Mouse (Mus musculus) forelimb bud, embryonic 11.5 days (tissue): ENCODE results near the gene R3hdm2.

Experiments used
- DNase-seq: peaks from one replicate; pipeline ENCODE4 v3.0.0-alpha.2; 2012; ENCODE audit warnings: low read depth, low spot score

Gene R3hdm2

DNA sequence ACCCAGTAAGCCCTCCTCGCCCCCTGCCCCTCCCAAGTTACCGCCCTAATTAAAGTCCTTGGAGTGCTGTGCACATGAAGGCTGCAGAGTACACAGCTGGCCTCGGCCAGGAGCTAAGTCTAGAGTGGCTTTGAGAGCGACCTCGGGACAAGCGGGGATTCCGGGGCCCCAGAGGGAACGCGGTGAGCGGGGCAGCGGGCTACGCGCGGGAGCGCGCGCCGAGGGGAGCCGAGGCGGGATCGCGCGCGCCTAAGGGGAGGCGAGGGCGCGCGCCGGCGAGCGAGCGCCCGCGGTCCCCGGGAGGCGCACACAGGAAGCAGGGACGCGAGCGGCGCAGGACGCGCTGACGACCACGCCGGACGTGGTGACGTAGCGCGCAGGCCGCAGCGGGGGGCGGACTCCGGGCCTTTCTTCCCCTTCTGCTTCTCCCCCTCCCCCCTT, at the start of gene R3hdm2:
TSS of gene R3hdm2 (plus strand) at position 77 of the 441 bp plus-strand sequence.
- peak; percentile 96 for DNase-seq

DNA sequence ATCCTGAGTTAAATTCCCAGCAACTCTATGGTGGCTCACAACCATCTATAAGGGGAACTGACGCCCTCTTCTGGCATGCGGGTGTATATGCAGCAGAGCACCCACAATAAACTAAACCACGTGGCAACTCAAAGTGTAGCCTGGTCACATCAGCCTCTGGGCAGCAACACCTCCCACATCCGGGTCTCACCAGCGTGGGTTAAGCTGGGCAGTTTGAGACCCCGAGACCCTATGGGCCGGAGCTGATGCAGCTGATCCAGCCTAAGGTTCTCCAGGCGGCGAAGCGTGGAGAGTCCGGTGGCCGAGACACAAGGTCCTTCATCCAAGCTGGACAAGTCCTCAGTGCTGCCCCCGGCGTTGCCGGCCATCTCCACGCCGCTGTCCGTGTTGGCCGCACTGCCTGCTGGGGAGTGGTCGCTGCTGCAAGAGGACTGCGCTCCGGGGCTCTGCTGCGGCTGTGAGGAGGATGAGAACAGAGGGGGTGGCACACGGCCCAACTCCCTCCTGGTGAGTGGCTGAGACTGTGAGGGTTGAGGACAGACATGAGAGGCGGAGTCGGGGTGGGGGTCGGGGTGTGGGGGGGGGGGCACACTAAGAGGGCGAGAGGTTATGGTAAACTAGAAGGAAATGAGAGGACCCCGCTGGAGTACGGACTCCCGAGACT, 47.8 kb upstream of the R3hdm2 start:
- DNase-seq: no peak

DNA sequence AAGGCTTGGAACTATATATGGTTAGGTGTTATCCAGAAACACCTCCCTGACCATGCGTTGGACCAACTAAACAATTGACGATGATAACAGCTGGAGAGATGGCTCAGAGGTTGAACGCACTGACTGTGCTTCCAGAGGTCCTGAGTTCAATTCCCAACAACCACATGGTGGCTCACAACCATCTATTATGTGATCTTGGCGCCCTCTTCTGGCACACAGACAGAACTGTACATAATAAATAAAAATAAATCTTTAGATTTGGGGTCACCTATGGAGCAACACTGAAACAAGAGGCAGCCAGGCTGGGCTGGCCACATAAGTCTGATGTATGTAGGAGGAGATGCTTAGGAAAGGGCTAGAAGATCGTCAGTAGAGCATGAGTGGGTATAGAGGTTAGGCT, 47.0 kb upstream of the R3hdm2 start:
- no peak for DNase-seq

DNA sequence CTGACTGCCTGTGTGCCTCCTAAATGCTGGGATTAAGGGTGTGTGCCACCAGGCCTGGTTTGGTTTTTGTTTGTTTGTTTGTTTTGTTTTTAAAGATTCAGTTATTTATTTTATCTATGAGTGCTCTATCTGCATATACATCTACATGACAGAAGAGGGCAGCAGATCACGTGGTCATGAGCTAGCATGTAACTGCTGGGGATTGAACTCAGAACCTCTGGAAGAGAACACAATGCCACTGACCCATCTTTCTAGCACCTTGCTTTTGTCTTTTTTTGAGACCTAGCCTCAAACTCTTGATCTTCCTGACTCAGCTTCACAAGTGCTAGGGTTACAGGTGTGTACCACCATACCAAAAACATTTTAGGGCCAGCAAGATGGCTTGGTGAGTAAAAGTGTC, 44.9 kb upstream of the R3hdm2 start:
- no peak for DNase-seq

DNA sequence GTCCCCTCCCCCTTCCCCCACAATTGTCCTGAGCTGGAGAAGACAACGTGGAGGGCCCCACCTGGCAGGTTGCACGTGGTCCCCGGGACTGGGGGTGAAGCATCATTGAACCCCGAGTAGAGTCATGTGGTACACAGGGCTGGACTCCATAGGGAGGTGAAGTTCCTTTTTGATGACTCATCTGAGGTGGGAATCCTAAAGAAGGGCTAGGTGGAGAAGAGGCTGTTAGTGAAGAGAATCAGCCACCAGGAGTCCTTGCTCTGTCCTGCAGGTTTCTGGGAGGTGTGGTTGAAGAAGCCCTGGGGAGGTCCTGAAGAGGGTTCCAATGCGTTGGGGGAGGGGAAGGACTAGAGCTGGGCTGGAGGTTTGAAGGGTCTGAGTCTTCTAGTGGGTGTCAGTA, 43.2 kb upstream of the R3hdm2 start:
- DNase-seq: no peak

DNA sequence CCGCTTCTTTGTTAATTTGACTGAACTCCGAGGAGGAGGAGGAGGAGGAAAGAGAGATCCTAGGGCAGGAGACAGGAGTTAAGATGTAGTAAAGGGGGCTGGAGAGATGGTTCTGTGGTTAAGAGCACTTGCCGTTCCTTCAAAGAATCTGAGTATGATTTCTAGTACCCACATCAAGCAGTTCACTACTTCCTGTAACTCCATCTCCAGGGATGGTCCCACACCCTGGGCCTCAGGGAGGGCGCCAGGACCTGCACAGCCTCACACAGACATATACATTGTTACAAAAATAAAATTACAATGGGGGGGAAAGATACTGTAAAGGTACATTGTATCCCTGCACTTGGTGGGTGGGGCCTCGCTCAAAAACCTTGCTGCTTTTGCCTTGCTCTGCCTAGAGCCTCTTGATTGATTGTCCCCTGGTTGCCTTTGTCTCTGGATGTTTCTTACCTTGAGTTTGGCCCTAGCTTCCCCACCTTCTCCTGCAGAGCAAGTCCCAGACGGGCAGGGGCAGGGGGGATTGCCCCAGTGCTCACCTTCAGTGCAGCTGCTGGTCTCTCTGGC, 42.5 kb upstream of the R3hdm2 start:
- no peak for DNase-seq

DNA sequence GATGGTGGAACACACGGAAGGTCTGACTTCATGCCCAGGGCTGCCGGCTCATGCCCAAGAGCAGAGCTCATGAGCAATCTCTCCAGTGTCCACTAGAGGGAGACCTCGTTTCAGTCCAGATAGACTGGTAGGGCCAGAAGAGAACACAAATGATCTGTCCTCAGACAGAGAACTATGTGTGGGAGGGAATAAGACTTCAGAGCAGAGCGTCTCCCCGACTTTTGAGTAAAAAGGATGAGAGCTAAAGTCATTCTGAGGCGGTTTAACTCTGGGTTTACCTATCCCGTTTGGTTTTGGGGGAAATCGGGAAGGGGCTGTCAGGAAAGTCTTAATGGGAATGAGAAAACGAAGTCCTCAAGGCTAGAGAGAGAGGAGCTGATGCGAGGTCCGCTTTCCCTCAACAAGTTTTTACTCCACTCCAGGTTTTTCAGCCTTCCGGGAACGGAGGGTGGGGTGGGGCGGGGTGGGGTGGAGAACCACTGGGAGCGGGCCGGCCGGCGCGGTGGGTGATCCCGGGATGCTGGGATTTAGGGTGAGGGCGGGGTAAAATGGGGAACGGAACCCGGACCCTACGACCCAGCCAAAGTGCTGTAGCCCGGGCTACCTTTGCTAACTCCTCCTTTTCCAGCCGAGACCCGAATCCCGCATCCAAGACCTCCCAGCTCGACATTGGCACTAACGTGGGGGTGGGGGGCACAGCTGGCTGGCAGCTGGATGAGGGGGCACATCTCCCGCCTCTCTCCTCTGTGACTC, 41.0 kb upstream of the R3hdm2 start:
- peak; percentile 93 for DNase-seq

DNA sequence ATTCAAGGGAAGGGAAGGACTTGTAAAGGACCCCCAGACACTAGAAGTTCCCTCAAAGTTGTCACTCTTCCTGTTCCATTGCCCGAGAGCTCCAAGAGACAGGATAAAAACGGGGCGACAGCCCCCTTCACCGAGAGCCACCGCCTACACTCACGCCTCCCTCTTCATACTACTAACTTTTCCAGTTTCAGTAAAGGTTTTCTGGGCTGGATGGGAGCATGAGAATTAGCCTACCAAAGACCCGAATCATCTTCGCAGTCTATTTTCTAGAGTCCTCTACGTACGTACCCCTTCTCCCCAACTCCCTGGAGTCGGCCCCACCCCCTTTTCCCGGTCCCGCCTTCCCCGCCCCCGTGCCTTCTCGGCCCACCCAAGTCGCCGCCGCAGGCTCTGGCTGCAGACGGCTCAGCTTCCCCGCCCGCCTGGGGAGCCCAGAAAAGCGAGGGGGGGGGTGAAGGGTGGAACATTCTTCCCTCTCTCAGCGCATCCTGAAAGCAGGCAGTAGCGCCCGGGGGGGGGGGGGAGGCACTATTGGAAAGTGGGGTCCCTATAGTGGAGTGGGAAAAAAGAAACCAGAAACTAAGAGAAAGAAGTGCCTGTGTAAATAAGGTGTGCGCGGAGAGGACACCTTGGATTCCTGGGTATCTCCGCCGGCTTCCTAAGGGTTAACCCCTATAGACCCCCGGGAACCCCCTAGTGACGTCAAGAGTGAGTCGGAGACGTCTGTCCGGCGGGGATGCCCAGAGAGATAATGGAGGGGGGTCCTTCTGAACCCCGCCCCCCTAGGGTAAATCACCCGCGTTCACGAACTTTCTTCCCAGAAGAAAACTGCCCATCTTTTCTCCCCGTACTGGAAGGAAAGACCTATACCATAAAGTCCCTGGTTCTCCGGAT, 40.2 kb upstream of the R3hdm2 start:
- DNase-seq: peak; percentile 77

DNA sequence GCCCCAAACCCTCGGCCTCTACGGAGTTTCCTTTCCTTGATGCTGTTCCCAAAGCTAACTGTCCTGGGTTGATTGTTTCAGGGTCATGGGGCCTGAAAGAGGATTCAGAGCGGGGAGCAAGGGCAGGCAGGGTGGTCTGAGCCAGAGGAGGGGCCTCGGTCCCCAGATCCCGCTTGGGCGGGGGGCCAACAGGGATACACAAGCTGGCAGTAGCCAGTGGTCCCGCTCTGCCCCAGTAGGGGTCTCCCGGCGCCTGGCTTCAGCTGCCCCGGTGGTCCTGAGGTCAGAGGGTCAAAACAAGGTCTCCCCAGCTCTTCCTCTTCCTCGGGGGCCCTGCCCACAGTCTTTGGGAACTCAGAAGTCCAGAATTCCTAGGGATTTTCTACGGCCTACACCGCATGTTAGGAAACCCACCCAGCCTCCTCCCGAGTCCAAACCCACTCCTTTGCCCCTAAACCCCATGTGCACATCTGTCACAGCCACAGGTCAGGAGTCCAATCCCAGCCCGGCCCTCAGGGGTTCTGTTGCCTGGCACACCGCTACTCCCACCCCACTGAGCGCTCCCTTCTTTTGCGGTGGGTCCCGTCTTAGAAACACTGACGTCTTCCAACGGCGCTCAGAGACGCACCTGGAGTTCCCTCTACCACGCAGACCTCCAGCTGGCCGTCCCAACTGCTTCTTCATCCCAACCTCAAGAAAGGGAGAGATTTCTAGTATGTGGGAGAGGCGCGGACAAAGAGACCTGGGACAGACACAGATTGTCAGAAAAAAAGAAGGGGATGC, 39.4 kb upstream of the R3hdm2 start:
- DNase-seq: peak; percentile 62

DNA sequence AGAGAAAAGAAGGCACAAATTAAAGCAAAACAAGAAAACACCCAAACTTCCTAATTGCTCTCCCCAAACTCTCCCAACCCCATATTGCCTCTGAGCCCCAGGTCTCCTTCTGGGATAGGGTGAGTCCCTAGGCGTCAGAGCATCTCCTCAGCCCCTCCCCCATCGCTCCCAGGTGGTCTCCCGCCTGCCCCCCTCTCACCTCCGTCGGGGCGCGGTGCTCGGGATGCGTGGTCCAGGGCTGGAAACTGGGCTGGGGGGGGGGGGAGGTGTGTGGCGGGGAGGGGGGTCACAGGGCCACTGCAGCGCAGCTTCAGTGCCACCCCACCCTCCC, 38.8 kb upstream of the R3hdm2 start:
- no peak for DNase-seq

DNA sequence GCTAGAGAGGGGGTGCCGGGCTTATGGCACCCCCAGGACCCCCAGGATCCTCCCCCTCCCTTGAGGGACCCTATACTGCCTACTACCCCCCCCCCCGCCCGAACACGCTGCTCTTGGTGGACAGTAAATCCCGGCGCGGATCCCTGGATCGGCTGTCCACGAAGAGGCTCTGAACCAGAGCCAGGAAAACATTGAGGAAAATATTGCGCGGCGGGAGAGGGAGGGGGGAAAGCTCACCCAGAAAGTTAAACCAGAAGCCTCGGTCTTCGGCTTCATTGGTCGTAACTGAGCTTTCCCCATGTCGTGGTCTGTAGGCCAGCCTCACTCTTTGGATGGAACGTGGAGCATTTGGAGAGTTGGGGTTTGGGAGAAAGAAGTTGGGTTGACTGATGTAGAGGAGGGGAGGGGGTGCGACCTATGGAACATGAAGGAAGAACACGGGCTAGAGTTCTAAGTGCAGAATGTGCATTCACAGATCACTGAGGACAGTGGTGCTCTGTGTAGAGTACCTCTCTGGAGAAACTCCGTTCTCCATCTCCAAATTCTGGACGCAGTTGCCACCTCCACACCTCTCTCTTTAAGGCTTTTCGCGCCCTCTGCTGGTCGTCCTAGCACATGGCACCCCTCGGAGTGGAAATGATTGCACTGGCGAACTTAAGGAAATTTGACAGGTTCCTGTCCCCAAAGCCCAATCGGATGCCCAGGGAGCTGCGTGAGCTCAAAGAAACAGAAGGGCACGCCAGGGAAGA, 38.1 kb upstream of the R3hdm2 start, which contains the start of gene Gli1:
TSS of gene Gli1 (minus strand) at position 84 of the 749 bp plus-strand sequence.
- peak; percentile 90 for DNase-seq

DNA sequence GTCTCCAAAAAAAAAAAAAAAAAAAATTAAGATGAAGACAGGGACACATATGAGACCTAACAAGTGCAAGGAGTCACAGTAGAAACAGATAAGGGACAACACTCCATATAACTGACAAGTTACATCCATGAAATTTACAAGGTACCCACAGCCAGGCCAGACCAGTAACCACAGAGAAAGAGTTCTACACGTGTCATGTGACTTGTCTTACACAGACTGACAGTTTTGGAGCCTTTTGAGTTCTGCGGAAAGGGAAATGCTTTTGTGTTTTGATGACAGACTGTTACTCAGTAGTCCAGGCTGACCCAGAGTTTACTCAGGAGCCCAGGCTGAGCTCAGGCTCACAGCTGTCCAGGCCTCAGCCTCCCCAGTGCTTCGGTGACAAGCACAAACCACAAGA, 37.1 kb upstream of the R3hdm2 start:
- no peak for DNase-seq

DNA sequence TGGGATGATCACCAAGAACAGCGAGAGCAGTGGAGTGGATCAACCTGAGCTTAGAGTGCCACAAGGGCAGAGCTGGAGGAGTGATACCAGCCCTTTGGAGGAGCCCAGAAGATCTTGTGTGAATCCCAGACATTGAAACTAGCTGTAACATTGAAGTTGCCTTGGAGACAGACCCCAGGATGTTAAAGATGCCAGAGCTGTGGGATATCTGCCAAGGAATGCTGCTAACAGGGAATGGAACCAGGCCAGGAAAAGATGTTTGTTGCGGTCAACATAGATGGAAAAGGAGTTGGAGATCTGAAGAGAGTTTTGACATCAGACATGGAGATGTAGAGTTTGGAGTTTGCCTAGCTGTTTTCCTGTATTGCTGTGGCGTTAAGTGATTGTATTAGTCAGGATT, 34.0 kb upstream of the R3hdm2 start:
- DNase-seq: no peak

DNA sequence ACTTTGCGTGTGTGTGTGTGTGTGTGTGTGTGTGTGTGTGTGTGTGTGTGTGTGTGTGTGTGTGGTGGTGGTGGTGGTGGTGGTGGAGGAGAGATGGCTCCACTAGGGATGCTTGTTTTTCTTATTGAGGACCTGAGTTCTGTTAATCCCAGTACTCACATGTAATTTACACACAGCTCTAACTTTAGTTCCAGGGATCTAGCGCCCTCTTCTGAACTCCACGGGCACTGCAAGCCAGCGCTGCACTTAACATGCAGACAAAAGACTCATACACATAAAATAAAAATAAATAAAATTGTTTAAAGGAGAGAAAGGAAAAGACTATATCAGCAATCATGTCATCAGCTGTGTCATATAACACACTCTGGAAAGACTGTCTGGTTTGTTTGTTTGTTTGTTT, 31.2 kb upstream of the R3hdm2 start:
- DNase-seq: no peak

DNA sequence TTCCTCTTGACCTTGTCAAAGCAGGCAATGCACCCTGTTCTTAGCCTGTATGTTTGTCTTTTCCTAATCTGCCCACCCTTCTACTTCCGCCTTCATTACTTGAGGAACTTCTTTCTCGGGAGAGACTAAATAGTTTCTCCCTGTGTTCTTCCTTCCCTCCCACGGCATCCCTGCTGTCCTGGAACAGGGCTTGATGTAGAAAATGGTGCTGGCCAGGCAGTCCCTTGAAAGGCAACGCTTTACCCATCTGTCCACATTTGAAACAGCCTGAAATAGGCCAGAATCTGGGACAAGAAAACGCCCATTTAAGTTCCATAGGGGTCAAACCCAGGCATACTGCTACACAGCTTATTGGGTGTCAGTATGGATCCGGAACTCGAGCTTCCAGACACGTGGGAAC, 30.3 kb upstream of the R3hdm2 start:
- no peak for DNase-seq

DNA sequence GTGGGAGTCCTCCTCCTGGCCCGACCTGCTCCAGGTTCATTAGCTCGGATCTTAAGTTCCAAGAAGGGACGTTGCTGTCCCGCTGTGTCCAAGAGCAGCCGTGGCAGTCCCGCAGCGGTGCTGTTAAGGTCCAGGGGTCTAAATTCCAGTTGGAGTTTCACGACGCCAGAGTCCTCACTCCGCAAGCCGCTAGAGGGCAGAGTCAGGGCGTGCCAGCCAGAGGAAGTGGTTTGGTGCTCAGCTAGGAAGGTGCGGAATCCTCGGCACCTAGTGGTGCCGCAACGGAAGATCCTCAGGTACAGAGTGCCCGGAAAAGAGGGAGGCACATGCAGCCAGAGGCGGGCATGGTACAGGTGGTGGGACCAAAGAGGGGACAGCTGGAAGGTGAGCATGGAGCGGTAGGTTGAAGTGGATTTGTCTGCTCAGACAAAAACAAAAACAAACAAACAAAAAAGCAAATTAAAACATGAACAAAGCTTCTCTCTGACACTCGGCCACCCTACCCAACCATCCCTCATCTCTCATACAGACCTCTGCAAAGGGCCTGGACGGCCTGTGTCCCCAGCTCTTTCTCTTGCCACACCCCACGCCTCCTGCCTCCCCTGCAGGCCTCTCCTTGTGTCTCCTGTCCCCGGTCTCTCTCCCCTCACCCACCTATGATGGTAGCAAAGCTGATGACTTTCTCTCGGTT, 29.4 kb upstream of the R3hdm2 start:
- peak; percentile 74 for DNase-seq

DNA sequence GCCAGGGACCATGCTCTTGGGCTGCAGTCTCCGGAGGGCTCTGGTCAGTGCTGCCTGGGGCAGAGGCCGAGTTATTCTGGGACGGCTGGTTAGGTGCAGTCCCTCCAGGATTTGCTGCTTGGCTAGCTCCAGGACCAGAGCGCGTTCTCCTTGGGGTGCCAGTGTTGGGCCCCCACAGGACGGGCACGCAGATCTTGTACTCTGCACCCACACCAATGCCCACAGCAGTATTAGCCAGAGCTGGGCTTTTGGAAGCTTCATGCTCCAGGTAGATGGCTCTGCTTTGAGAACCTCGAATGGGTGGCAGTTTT, 28.9 kb upstream of the R3hdm2 start:
- no peak for DNase-seq

DNA sequence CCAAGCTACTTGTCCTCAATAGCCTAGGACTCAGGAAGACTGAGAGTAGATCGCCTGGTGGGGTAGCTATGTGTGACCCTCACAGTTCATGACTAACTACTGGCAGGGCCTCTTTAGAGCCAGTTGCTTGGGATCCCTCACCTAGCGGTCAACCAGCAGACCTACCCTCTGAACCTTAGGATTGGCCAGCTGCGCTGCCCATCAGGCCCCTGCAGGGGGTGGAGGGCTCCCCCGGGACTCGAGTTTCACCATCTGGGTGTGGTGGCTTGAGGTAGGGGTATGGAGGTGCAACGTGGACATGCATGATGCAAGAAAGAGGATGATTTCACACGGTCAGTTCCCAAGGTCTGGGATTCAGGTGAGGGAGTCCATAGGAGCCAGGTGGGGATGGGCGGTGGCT, 28.4 kb upstream of the R3hdm2 start:
- DNase-seq: no peak

DNA sequence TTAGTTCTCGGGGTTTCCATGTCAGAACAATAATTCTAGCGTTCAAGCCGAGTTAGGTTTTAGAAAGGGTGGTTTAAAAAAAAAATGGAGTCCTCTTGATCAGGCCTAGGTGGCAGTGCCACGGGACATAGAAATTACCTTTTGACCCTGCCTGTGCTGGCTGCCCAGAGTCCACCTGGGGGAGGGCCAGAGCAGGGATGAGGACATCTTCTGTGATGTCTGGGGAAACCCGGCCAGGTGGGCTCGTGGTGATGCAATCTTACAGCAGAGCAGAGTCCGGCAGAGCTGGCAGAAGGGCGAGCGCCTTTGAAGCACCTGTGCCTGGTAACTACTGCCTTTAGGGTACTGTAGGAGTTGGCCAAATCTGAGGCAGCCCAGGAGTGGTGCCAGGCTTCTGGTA, 27.9 kb upstream of the R3hdm2 start:
- no peak for DNase-seq

DNA sequence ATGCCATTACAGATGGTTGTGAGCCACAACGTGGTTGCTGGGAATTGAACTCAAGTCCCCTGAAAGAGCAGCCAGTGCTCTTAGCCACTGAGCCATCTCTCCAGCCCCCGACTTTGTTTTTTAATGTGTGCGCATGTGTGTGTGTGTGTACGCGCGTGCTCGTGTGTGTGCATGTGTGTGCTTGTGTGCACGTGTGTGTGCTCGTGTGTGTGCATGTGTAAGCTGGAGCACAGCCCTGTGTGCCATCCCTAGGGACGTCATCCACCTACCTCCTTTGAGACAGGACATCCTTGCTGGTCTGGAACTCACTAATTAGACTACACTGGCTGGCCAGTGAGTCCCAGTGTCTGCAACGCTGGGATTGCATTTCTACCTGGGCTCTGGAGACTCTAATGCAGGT, 27.4 kb upstream of the R3hdm2 start:
- DNase-seq: no peak
